Mouse (Mus musculus): ENCODE measurements at regions not wholly inside any gene's neighbourhood (a gene's known extent, or its start where the extent isn't known, plus 50 kb on each side); places are given as distances from the start of the nearest gene placed in this dataset.

DNA sequence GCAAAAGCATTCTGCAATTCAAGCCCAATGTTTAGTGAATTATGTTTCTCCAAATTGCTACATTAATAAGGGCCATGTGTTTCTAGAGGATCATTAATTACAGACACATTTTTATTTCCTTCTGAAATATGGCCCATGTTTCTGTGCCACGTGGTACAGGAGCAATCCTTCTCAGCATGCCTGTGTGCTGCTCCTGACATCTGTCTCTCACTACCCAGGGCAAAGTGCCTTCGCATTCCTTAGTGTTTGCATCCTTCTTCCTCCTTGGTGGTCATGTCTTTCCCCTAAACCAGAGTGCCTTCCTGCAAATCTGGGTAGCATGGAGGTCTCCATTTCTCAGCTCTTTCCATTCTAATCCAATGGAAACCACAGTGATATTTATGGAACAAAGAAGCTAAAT is 832.7 kb upstream of the Fam160b2 start:
- no peak for DNase-seq (ENCODE audit: low read depth, low spot score)
